Mouse (Mus musculus) retina, embryonic 14.5 days (tissue): ENCODE measurements around the gene Cdadc1.
"Not testable (repeated sequence)": the region's sequence is repeated elsewhere in the genome, so short reads cannot be mapped to it uniquely, and the experiment has no call there.

Source experiments
- DNase-seq: peaks from one replicate; pipeline ENCODE4 v3.0.0-alpha.2; 2015; ENCODE audit warnings: low spot score

Gene Cdadc1

GRCm38 (mm10) chr14:59597398-59598259, at the start of gene Cdadc1:
Cdadc1 (minus strand) TSS chr14:59597959.
- DNase-seq: peak; percentile 94

- DNase-seq: no peak
Measured at GRCm38 (mm10) chr14:59646826-59647697, 49.3 kb upstream of the Cdadc1 start.

- DNase-seq: no peak
Measured at GRCm38 (mm10) chr14:59644896-59645295, 47.1 kb upstream of the Cdadc1 start.

GRCm38 (mm10) chr14:59644166-59644565, 46.4 kb upstream of the Cdadc1 start:
- no peak for DNase-seq

GRCm38 (mm10) chr14:59643582-59643981, 45.8 kb upstream of the Cdadc1 start:
- no peak for DNase-seq

- peak; percentile 60 for DNase-seq
Measured at GRCm38 (mm10) chr14:59641856-59642255, 44.1 kb upstream of the Cdadc1 start.

GRCm38 (mm10) chr14:59638906-59639703, 41.3 kb upstream of the Cdadc1 start:
- no peak for DNase-seq

- DNase-seq: no peak
Measured at GRCm38 (mm10) chr14:59633988-59634387, 36.2 kb upstream of the Cdadc1 start.

- DNase-seq: no peak
Measured at GRCm38 (mm10) chr14:59633295-59633898, 35.6 kb upstream of the Cdadc1 start.

- DNase-seq: no peak
Measured at GRCm38 (mm10) chr14:59632067-59632466, 34.3 kb upstream of the Cdadc1 start.

GRCm38 (mm10) chr14:59630096-59630495, 32.3 kb upstream of the Cdadc1 start:
- DNase-seq: no peak

- no peak for DNase-seq
Measured at GRCm38 (mm10) chr14:59629308-59629707, 31.5 kb upstream of the Cdadc1 start.

- DNase-seq: peak; percentile 68
Measured at GRCm38 (mm10) chr14:59627823-59628222, 30.1 kb upstream of the Cdadc1 start.

GRCm38 (mm10) chr14:59627142-59627680, 29.5 kb upstream of the Cdadc1 start:
- DNase-seq: peak; percentile 45

GRCm38 (mm10) chr14:59626711-59627110, 29.0 kb upstream of the Cdadc1 start:
- DNase-seq: no peak

- peak; percentile 80 for DNase-seq
Measured at GRCm38 (mm10) chr14:59625806-59626364, 28.1 kb upstream of the Cdadc1 start.

GRCm38 (mm10) chr14:59625158-59625805, 27.5 kb upstream of the Cdadc1 start, which contains the start of gene Shisa2:
Shisa2 (plus strand) TSS chr14:59625308.
- DNase-seq: peak; percentile 94

GRCm38 (mm10) chr14:59624326-59624885, 26.6 kb upstream of the Cdadc1 start:
- no peak for DNase-seq

- no peak for DNase-seq
Measured at GRCm38 (mm10) chr14:59616802-59617201, 19.0 kb upstream of the Cdadc1 start.

GRCm38 (mm10) chr14:59614149-59614548, 16.4 kb upstream of the Cdadc1 start:
- DNase-seq: not testable (repeated sequence)
